Mouse (Mus musculus): ENCODE data around the gene Tesc. TPM values are rescaled to one million over a fixed set of nuclear protein-coding genes. Genes with fewer than 3 reads are reported as not detected.

Gene Tesc
- polyA plus RNA-seq, 2 experiments, result 2.2 to 8.6 TPM

GRCm38 (mm10) chr5:118053205-118053604 lies 25.7 kb downstream of the Tesc start:
- H3K27me3 ChIP-seq (ENCODE audit: control insufficient read depth, insufficient read depth, low read length), result no peaks in the 10 kb centered on the region
- DNase-seq (ENCODE audit: low spot score) (no peak), ATAC-seq (ENCODE audit: low FRiP score, low read depth) (no peak)
- H3K4me3 ChIP-seq (replicated peaks; ENCODE audit: low read length), result no peak overlapping the region
- H3K4me2 ChIP-seq (replicated peaks; ENCODE audit: low read depth, low read length, severe bottlenecking), result no peak overlapping the region
- WGBS, result 91% methylated on average over 2 of the region's 2 CpGs
- H3K9ac ChIP-seq (ENCODE audit: low read depth, low read length, severe bottlenecking), result no peak overlapping the region
- no peaks in the 10 kb centered on the region for H3K9me3 ChIP-seq (ENCODE audit: control insufficient read depth, low read length)
- H3K4me1 ChIP-seq (ENCODE audit: control insufficient read depth, insufficient read depth, low read length), result peaks cover 9% of the 10 kb centered on the region
- H3K27ac ChIP-seq (replicated peaks; ENCODE audit: low read depth, low read length), result no peak overlapping the region
- no peaks in the 10 kb centered on the region for H3K36me3 ChIP-seq (ENCODE audit: control insufficient read depth, insufficient read depth, low read length)
- TF ChIP-seq POLR2A (IDR thresholded peaks at IDR 0.05; ENCODE audit: borderline replicate concordance, extremely low read depth, insufficient read depth, insufficient read length), result no peak

- Histone ChIP-seq H3K4me2 (replicated peaks; ENCODE audit: low read depth, low read length, severe bottlenecking) (no peak overlapping the region), H3K27me3 (ENCODE audit: control insufficient read depth, insufficient read depth, low read length) (no peaks in the 10 kb centered on the region), H3K36me3 (ENCODE audit: control insufficient read depth, insufficient read depth, low read length) (no peaks in the 10 kb centered on the region), H3K4me1 (ENCODE audit: control insufficient read depth, insufficient read depth, low read length) (peaks cover 10% of the 10 kb centered on the region), H3K4me3 (replicated peaks; ENCODE audit: low read length) (no peak overlapping the region), H3K9me3 (ENCODE audit: control insufficient read depth, low read length) (no peaks in the 10 kb centered on the region), H3K27ac (replicated peaks; ENCODE audit: low read depth, low read length) (no peak overlapping the region; the same call in 1 of the 2 replicates), H3K9ac (ENCODE audit: low read depth, low read length, severe bottlenecking) (no peak overlapping the region)
- TF ChIP-seq POLR2A (IDR thresholded peaks at IDR 0.05; ENCODE audit: borderline replicate concordance, extremely low read depth, insufficient read depth, insufficient read length), result no peak
- ATAC-seq (ENCODE audit: low FRiP score, low read depth) (0 out of 2 replicates have a peak, but pooled peaks have one; percentile 14), DNase-seq (ENCODE audit: low spot score) (no peak)
- 14% methylated on average over 8 of the region's 8 CpGs for WGBS
Measured at GRCm38 (mm10) chr5:118057508-118058111, 30.1 kb downstream of the Tesc start.

- ATAC-seq (ENCODE audit: low FRiP score, low read depth) (no peak), DNase-seq (ENCODE audit: low spot score) (no peak)
- Histone ChIP-seq H3K4me1 (ENCODE audit: control insufficient read depth, insufficient read depth, low read length) (peaks cover 10% of the 10 kb centered on the region), H3K9ac (ENCODE audit: low read depth, low read length, severe bottlenecking) (no peak overlapping the region), H3K4me2 (replicated peaks; ENCODE audit: low read depth, low read length, severe bottlenecking) (no peak overlapping the region), H3K36me3 (ENCODE audit: control insufficient read depth, insufficient read depth, low read length) (peaks cover 7% of the 10 kb centered on the region; the same call in 1 of the 2 replicates), H3K4me3 (replicated peaks; ENCODE audit: low read length) (no peak overlapping the region), H3K27ac (replicated peaks; ENCODE audit: low read depth, low read length) (no peak overlapping the region), H3K27me3 (ENCODE audit: control insufficient read depth, insufficient read depth, low read length) (no peaks in the 10 kb centered on the region), H3K9me3 (ENCODE audit: control insufficient read depth, low read length) (no peaks in the 10 kb centered on the region)
- no peak for TF ChIP-seq POLR2A (IDR thresholded peaks at IDR 0.05; ENCODE audit: borderline replicate concordance, extremely low read depth, insufficient read depth, insufficient read length)
- 91% methylated on average over 10 of the region's 10 CpGs for WGBS
Measured at GRCm38 (mm10) chr5:118058858-118059257, 31.3 kb downstream of the Tesc start.

GRCm38 (mm10) chr5:118059646-118060045 lies 32.1 kb downstream of the Tesc start:
- no peaks in the 10 kb centered on the region for H3K27me3 ChIP-seq (ENCODE audit: control insufficient read depth, insufficient read depth, low read length)
- no peak for DNase-seq (ENCODE audit: low spot score)

GRCm38 (mm10) chr5:118061391-118061790 lies 33.8 kb downstream of the Tesc start:
- Histone ChIP-seq H3K4me3 (replicated peaks; ENCODE audit: low read length) (no peak overlapping the region), H3K36me3 (ENCODE audit: control insufficient read depth, insufficient read depth, low read length) (peaks cover 28% of the 10 kb centered on the region), H3K4me1 (ENCODE audit: control insufficient read depth, insufficient read depth, low read length) (peaks cover 10% of the 10 kb centered on the region), H3K4me2 (replicated peaks; ENCODE audit: low read depth, low read length, severe bottlenecking) (no peak overlapping the region), H3K9me3 (ENCODE audit: control insufficient read depth, low read length) (no peaks in the 10 kb centered on the region), H3K27me3 (ENCODE audit: control insufficient read depth, insufficient read depth, low read length) (no peaks in the 10 kb centered on the region), H3K9ac (ENCODE audit: low read depth, low read length, severe bottlenecking) (no peak overlapping the region), H3K27ac (replicated peaks; ENCODE audit: low read depth, low read length) (no peak overlapping the region)
- DNase-seq (ENCODE audit: low spot score), result no peak
- WGBS, result 87% methylated on average over 12 of the region's 18 CpGs
- TF ChIP-seq POLR2A (IDR thresholded peaks at IDR 0.05; ENCODE audit: borderline replicate concordance, extremely low read depth, insufficient read depth, insufficient read length), result no peak
- ATAC-seq (ENCODE audit: low FRiP score, low read depth), result no peak

More at GRCm38 (mm10) chr5:118059646-118060045, 32.1 kb downstream of the Tesc start:
- Histone ChIP-seq H3K4me3 (replicated peaks; ENCODE audit: low read length) (no peak overlapping the region), H3K9me3 (ENCODE audit: control insufficient read depth, low read length) (no peaks in the 10 kb centered on the region), H3K4me1 (ENCODE audit: control insufficient read depth, insufficient read depth, low read length) (peaks cover 10% of the 10 kb centered on the region), H3K4me2 (replicated peaks; ENCODE audit: low read depth, low read length, severe bottlenecking) (no peak overlapping the region), H3K36me3 (ENCODE audit: control insufficient read depth, insufficient read depth, low read length) (peaks cover 11% of the 10 kb centered on the region), H3K9ac (ENCODE audit: low read depth, low read length, severe bottlenecking) (no peak overlapping the region), H3K27ac (replicated peaks; ENCODE audit: low read depth, low read length) (no peak overlapping the region)
- WGBS, result 87% methylated on average over 9 of the region's 9 CpGs
- no peak for TF ChIP-seq POLR2A (IDR thresholded peaks at IDR 0.05; ENCODE audit: borderline replicate concordance, extremely low read depth, insufficient read depth, insufficient read length)
- ATAC-seq (ENCODE audit: low FRiP score, low read depth), result no peak

All from limb, embryonic 14.5 days (tissue).